Mouse (Mus musculus): ENCODE data around the gene Tmem9b. TPM values are rescaled to one million over a fixed set of nuclear protein-coding genes. Genes with fewer than 3 reads are reported as not detected.
A peak's percentile ranks its signal among the peaks of the same experiment; 100 is the strongest.

Tmem9b gene
- polyA plus RNA-seq, 1 experiment from 2014 or later = 46.9 TPM

GRCm38 (mm10) chr7:109751427-109752007, 1.2 kb downstream of the Tmem9b start:
- Histone ChIP-seq H3K27me3 (ENCODE audit: control insufficient read depth, insufficient read depth, low read length) (no peaks in the 10 kb centered on the region), H3K9me3 (ENCODE audit: control insufficient read depth, low read length) (no peaks in the 10 kb centered on the region), H3K36me3 (ENCODE audit: control insufficient read depth, insufficient read depth, low read length) (0 out of 2 replicates have a peak, but pooled peaks cover 2% of the 10 kb centered on the region), H3K4me3 (ENCODE audit: low read length) (peak overlapping the region; percentile 60), H3K4me2 (replicated peaks; ENCODE audit: low read depth, low read length) (peak overlapping the region; percentile 88), H3K27ac (ENCODE audit: low read depth, low read length) (no peak overlapping the region; the same call in 1 of the 2 replicates), H3K9ac (ENCODE audit: low read depth, low read length) (peak overlapping the region; percentile 79), H3K4me1 (ENCODE audit: control insufficient read depth, insufficient read depth, low read length) (peaks cover 4% of the 10 kb centered on the region; the same call in 1 of the 2 replicates)
- 5% methylated on average over 13 of the region's 13 CpGs for WGBS
- ATAC-seq (ENCODE audit: low FRiP score, low TSS enrichment) = peak; percentile 26; the same call in 1 of the 2 replicates

- 53% methylated on average over 1 of the region's 1 CpGs for WGBS
- Histone ChIP-seq H3K9ac (ENCODE audit: low read depth, low read length) (no peak overlapping the region), H3K36me3 (ENCODE audit: control insufficient read depth, insufficient read depth, low read length) (peaks cover 13% of the 10 kb centered on the region; the same call in 1 of the 2 replicates), H3K4me1 (ENCODE audit: control insufficient read depth, insufficient read depth, low read length) (no peaks in the 10 kb centered on the region), H3K27me3 (ENCODE audit: control insufficient read depth, insufficient read depth, low read length) (no peaks in the 10 kb centered on the region), H3K9me3 (ENCODE audit: control insufficient read depth, low read length) (no peaks in the 10 kb centered on the region), H3K27ac (ENCODE audit: low read depth, low read length) (no peak overlapping the region), H3K4me2 (replicated peaks; ENCODE audit: low read depth, low read length) (no peak overlapping the region), H3K4me3 (ENCODE audit: low read length) (no peak overlapping the region)
- ATAC-seq (ENCODE audit: low FRiP score, low TSS enrichment) = no peak
Measured at GRCm38 (mm10) chr7:109747747-109748146, 4.9 kb downstream of the Tmem9b start.

GRCm38 (mm10) chr7:109741703-109742102, 11.0 kb downstream of the Tmem9b start:
- 85% methylated on average over 4 of the region's 4 CpGs for WGBS
- H3K27me3 ChIP-seq (ENCODE audit: control insufficient read depth, insufficient read depth, low read length) = no peaks in the 10 kb centered on the region
- H3K9me3 ChIP-seq (ENCODE audit: control insufficient read depth, low read length) = no peaks in the 10 kb centered on the region
- H3K4me1 ChIP-seq (ENCODE audit: control insufficient read depth, insufficient read depth, low read length) = no peaks in the 10 kb centered on the region
- ATAC-seq (ENCODE audit: low FRiP score, low TSS enrichment) = no peak
- H3K9ac ChIP-seq (ENCODE audit: low read depth, low read length) = no peak overlapping the region
- no peak overlapping the region for H3K4me3 ChIP-seq (ENCODE audit: low read length)
- no peak overlapping the region for H3K4me2 ChIP-seq (replicated peaks; ENCODE audit: low read depth, low read length)
- H3K27ac ChIP-seq (ENCODE audit: low read depth, low read length) = no peak overlapping the region
- peaks cover 11% of the 10 kb centered on the region; the same call in 1 of the 2 replicates for H3K36me3 ChIP-seq (ENCODE audit: control insufficient read depth, insufficient read depth, low read length)

DNA sequence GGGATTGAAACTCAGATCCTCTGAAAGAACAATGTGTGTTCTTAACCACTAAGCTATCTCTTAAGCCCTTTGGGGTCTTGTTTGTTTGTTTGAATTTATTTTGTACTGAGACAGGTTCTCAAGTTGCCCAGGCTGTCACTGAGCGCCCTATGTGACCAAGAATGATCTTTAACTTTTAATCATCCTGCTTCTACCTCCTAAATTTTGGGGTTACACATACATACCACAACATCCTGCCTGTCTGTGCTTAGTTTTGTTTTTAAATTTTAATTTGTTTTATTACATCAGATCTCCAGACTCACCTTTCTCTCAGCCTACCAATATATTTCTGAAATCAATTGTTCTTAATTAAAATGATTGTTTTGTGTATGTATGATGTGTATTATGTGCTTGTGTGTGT, 11.6 kb downstream of the Tmem9b start:
- 91% methylated on average over 1 of the region's 1 CpGs for WGBS
- no peak overlapping the region for H3K27ac ChIP-seq (ENCODE audit: low read depth, low read length)
- no peak overlapping the region for H3K4me2 ChIP-seq (replicated peaks; ENCODE audit: low read depth, low read length)
- no peaks in the 10 kb centered on the region for H3K27me3 ChIP-seq (ENCODE audit: control insufficient read depth, insufficient read depth, low read length)
- ATAC-seq (ENCODE audit: low FRiP score, low TSS enrichment) = no peak
- peaks cover 16% of the 10 kb centered on the region; the same call in 1 of the 2 replicates for H3K36me3 ChIP-seq (ENCODE audit: control insufficient read depth, insufficient read depth, low read length)
- H3K9ac ChIP-seq (ENCODE audit: low read depth, low read length) = no peak overlapping the region
- H3K9me3 ChIP-seq (ENCODE audit: control insufficient read depth, low read length) = no peaks in the 10 kb centered on the region
- H3K4me3 ChIP-seq (ENCODE audit: low read length) = no peak overlapping the region
- H3K4me1 ChIP-seq (ENCODE audit: control insufficient read depth, insufficient read depth, low read length) = no peaks in the 10 kb centered on the region

DNA sequence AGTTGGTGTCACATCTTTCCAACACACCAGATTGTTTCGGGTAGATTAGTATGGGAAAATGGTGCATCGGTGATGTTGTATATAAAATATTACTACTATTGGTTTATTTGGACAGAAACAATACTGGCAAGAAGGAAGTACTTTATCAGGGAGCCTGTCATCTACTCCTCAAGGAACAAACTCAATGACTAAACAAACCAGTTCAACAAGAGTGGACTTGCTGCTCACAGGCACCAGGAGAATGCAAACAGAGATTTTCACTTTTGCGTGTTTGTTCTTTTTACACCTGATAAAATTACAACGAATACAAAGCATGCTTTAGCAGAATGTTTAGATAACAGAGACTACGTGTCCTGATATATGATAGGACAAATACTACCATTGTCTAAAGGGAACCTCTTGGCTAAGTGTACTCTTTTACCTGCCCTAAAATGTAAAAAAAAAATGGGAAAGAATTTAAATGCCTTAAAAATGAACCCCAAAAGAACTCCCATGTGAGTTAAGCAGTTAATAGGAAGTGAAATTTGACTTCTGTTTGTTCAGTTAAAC, 12.8 kb downstream of the Tmem9b start:
- peaks cover 19% of the 10 kb centered on the region; the same call in 1 of the 2 replicates for H3K36me3 ChIP-seq (ENCODE audit: control insufficient read depth, insufficient read depth, low read length)
- H3K4me1 ChIP-seq (ENCODE audit: control insufficient read depth, insufficient read depth, low read length) = no peaks in the 10 kb centered on the region
- 70% methylated on average over 5 of the region's 5 CpGs for WGBS
- no peak overlapping the region for H3K4me2 ChIP-seq (replicated peaks; ENCODE audit: low read depth, low read length)
- H3K9me3 ChIP-seq (ENCODE audit: control insufficient read depth, low read length) = no peaks in the 10 kb centered on the region
- no peaks in the 10 kb centered on the region for H3K27me3 ChIP-seq (ENCODE audit: control insufficient read depth, insufficient read depth, low read length)
- no peak overlapping the region for H3K4me3 ChIP-seq (ENCODE audit: low read length)
- ATAC-seq (ENCODE audit: low FRiP score, low TSS enrichment) = no peak
- H3K9ac ChIP-seq (ENCODE audit: low read depth, low read length) = no peak overlapping the region
- H3K27ac ChIP-seq (ENCODE audit: low read depth, low read length) = no peak overlapping the region

DNA sequence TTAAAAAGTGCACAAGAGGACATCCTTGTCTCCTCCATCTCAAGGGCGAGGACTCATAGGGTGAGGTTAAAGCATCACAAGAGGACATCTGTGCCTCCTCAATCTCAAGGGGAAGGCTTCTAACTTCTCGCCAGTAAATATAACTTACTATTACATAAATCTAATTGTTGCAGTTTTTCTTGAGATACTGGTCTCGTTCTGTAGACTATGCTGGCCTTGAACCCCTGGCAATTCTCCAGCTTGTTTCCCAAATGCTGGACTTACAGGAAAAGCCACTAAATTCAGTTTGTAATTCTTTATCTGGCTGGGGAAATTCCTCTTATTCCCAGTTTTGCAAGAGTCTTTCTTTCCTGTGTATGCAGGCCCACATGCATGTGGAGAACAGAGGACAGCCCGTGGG, 17.9 kb downstream of the Tmem9b start:
- no peaks in the 10 kb centered on the region for H3K9me3 ChIP-seq (ENCODE audit: control insufficient read depth, low read length)
- no peak overlapping the region for H3K4me2 ChIP-seq (replicated peaks; ENCODE audit: low read depth, low read length)
- no peak overlapping the region for H3K9ac ChIP-seq (ENCODE audit: low read depth, low read length)
- H3K4me1 ChIP-seq (ENCODE audit: control insufficient read depth, insufficient read depth, low read length) = no peaks in the 10 kb centered on the region
- 72% methylated on average over 4 of the region's 4 CpGs for WGBS
- no peak for ATAC-seq (ENCODE audit: low FRiP score, low TSS enrichment)
- no peak overlapping the region for H3K4me3 ChIP-seq (ENCODE audit: low read length)
- H3K36me3 ChIP-seq (ENCODE audit: control insufficient read depth, insufficient read depth, low read length) = peaks cover 13% of the 10 kb centered on the region; the same call in 1 of the 2 replicates
- no peaks in the 10 kb centered on the region for H3K27me3 ChIP-seq (ENCODE audit: control insufficient read depth, insufficient read depth, low read length)
- no peak overlapping the region for H3K27ac ChIP-seq (ENCODE audit: low read depth, low read length)

- H3K27me3 ChIP-seq (ENCODE audit: control insufficient read depth, insufficient read depth, low read length) = no peaks in the 10 kb centered on the region
- H3K36me3 ChIP-seq (ENCODE audit: control insufficient read depth, insufficient read depth, low read length) = peaks cover 11% of the 10 kb centered on the region; the same call in 1 of the 2 replicates
- H3K27ac ChIP-seq (ENCODE audit: low read depth, low read length) = no peak within 1 kb of the TSS
- ATAC-seq (ENCODE audit: low FRiP score, low TSS enrichment) = no peak
- H3K4me2 ChIP-seq (replicated peaks; ENCODE audit: low read depth, low read length) = no peak within 1 kb of the TSS
- 91% methylated on average over 5 of the region's 5 CpGs for WGBS
- H3K9me3 ChIP-seq (ENCODE audit: control insufficient read depth, low read length) = no peaks in the 10 kb centered on the region
- H3K4me1 ChIP-seq (ENCODE audit: control insufficient read depth, insufficient read depth, low read length) = no peaks in the 10 kb centered on the region
- no peak within 1 kb of the TSS for H3K9ac ChIP-seq (ENCODE audit: low read depth, low read length)
- no peak within 1 kb of the TSS for H3K4me3 ChIP-seq (ENCODE audit: low read length)
Measured at GRCm38 (mm10) chr7:109731626-109732025, 21.0 kb downstream of the Tmem9b start, which contains the start of gene Ascl3. Ascl3 (minus strand) TSS chr7:109731726.

DNA sequence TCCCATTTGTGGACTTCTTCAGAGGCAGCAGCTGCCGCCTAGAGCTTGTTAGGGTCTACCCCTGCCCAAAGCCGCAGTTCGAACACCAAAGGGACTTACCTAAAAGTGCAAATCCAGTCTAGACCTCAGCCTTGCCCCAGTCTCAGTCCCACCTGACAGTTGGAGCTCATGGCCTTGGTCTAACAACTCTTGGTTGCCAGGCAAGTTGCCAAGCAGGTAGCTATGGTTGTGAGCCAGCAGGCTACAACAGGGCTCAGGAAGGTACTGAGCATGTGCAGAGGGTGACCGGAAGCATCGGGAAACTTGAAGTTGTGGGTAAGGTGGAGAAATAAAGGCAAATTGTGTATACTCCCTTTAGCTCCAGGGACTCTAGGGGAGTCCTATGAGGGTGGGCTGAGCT, 29.0 kb downstream of the Tmem9b start, which contains the start of gene BC051019:
Gene BC051019, minus strand, starts transcription at position 154 of the 400 bp plus-strand sequence.
- no peak within 1 kb of the TSS for H3K4me2 ChIP-seq (replicated peaks; ENCODE audit: low read depth, low read length)
- H3K4me1 ChIP-seq (ENCODE audit: control insufficient read depth, insufficient read depth, low read length) = no peaks in the 10 kb centered on the region
- no peak within 1 kb of the TSS for H3K9ac ChIP-seq (ENCODE audit: low read depth, low read length)
- no peak within 1 kb of the TSS for H3K27ac ChIP-seq (ENCODE audit: low read depth, low read length)
- ATAC-seq (ENCODE audit: low FRiP score, low TSS enrichment) = no peak
- no peaks in the 10 kb centered on the region for H3K36me3 ChIP-seq (ENCODE audit: control insufficient read depth, insufficient read depth, low read length)
- H3K4me3 ChIP-seq (ENCODE audit: low read length) = no peak within 1 kb of the TSS
- no peaks in the 10 kb centered on the region for H3K9me3 ChIP-seq (ENCODE audit: control insufficient read depth, low read length)
- H3K27me3 ChIP-seq (ENCODE audit: control insufficient read depth, insufficient read depth, low read length) = no peaks in the 10 kb centered on the region
- WGBS = 95% methylated on average over 5 of the region's 5 CpGs

- Histone ChIP-seq H3K27ac (ENCODE audit: low read depth, low read length) (no peak overlapping the region), H3K4me1 (ENCODE audit: control insufficient read depth, insufficient read depth, low read length) (no peaks in the 10 kb centered on the region), H3K27me3 (ENCODE audit: control insufficient read depth, insufficient read depth, low read length) (no peaks in the 10 kb centered on the region), H3K9me3 (ENCODE audit: control insufficient read depth, low read length) (no peaks in the 10 kb centered on the region), H3K4me2 (replicated peaks; ENCODE audit: low read depth, low read length) (no peak overlapping the region), H3K9ac (ENCODE audit: low read depth, low read length) (no peak overlapping the region), H3K4me3 (ENCODE audit: low read length) (no peak overlapping the region), H3K36me3 (ENCODE audit: control insufficient read depth, insufficient read depth, low read length) (no peaks in the 10 kb centered on the region)
- ATAC-seq (ENCODE audit: low FRiP score, low TSS enrichment) = no peak
- 95% methylated on average over 8 of the region's 8 CpGs for WGBS
Measured at GRCm38 (mm10) chr7:109723114-109723513, 29.6 kb downstream of the Tmem9b start.

Data from kidney, embryonic 14.5 days (tissue).